Mouse (Mus musculus): ENCODE results near the gene Cep19.

Gene Cep19

GRCm38 (mm10) chr16:32108170-32108569 lies 8.6 kb downstream of the Cep19 start:
- peak; percentile 76 for DNase-seq

DNA sequence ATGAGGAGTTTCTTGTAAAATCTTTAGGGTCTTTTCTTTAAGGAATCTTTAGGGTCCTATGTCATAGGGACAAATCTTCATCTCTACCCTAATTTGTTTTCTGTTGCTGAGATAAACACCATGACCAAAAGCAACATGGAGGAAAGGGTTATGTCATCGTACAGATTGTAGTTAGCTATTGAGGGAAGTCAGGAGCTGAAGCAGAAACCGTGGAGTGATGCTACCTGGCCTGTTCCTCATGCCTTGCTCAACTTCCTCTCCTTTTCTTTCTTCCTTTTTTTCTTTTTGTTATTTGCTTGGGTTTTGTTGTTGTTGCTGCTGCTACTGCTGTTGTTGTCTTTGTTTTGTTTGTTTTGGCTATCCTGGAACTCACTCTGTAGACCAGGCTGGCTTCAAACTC lies 9.0 kb downstream of the Cep19 start:
- no peak for DNase-seq

- no peak for DNase-seq
Measured at GRCm38 (mm10) chr16:32110951-32111699, 11.5 kb downstream of the Cep19 start.

GRCm38 (mm10) chr16:32113541-32114218 lies 14.1 kb downstream of the Cep19 start:
- peak; percentile 63 for DNase-seq

DNA sequence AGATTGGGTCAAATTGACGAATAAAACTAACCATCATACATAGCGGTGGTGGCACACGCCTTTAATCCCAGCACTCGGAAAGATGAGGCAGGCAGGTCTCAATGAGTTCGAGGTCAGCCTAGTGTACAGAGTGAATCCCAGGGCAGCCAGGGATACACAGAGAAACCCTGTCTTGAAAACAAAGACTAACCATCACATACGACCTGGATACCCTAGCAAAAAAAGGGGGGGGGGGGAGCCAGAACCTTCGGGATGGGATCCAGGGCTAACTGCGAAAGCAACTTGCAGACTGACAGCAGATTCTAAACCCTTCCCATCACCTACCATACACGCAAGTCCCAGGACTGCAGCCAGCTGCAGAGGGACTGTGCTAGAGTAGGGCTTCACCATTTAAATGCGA lies 14.8 kb downstream of the Cep19 start:
- DNase-seq: no peak

GRCm38 (mm10) chr16:32114968-32115695 lies 15.5 kb downstream of the Cep19 start:
- DNase-seq: peak; percentile 91

GRCm38 (mm10) chr16:32115781-32116180 lies 16.2 kb downstream of the Cep19 start:
- DNase-seq: no peak

DNA sequence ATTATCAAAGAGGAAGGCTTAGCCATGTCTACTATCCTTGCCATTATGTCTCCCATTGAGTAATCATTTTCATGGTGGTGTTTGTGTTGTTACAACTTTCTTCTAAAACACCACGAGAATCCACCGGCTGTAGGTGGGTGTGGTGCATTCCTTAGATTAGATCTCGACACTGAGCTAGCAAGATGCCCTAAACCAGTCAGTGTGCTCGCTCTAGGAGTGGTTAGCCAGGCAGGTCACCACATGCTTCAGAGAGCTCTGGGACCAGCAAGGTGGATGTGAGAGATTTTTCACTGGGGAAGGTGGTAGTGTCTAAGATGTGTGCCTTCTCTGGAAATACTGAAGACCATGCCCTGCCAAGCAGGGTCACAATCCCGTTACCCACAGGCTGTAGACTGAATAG lies 16.6 kb downstream of the Cep19 start:
- no peak for DNase-seq

DNA sequence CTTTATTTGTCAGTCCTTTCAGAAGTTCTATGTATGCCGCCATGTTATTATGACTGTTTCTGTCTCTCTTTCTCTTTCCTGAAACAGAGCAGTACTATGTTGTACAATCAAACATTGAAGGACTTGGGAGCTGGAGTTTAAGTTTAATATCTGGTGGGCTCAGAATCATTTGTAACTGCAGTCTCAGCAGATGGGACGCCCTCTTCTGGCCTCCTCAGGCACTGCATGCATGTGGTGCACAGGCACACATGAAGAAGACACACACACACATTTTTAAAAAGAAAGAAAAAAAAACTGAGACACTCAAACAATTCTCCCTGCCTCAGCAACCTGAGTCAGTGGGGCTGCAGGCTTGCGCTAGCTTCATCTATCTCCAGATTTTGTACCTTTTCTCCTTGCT lies 20.9 kb downstream of the Cep19 start:
- DNase-seq: no peak

DNA sequence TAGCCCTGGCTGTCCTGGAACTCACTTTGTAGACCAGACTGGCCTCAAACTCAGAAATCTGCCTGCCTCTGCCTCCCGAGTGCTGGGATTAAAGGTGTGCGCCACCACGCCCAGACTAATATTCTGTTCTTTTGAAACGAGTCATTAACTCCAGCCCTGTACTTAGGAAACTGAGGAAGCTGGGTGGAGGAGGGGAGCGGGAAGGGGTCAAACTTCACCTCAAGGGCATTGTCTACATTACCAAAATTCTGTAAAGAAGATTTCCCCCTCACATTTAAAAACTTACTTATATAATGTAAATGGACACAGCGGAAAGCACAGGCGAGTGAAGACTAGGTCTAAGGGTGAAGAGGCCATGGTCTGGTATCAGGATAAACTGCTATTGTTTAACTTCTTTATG lies 24.4 kb downstream of the Cep19 start:
- DNase-seq: no peak

DNA sequence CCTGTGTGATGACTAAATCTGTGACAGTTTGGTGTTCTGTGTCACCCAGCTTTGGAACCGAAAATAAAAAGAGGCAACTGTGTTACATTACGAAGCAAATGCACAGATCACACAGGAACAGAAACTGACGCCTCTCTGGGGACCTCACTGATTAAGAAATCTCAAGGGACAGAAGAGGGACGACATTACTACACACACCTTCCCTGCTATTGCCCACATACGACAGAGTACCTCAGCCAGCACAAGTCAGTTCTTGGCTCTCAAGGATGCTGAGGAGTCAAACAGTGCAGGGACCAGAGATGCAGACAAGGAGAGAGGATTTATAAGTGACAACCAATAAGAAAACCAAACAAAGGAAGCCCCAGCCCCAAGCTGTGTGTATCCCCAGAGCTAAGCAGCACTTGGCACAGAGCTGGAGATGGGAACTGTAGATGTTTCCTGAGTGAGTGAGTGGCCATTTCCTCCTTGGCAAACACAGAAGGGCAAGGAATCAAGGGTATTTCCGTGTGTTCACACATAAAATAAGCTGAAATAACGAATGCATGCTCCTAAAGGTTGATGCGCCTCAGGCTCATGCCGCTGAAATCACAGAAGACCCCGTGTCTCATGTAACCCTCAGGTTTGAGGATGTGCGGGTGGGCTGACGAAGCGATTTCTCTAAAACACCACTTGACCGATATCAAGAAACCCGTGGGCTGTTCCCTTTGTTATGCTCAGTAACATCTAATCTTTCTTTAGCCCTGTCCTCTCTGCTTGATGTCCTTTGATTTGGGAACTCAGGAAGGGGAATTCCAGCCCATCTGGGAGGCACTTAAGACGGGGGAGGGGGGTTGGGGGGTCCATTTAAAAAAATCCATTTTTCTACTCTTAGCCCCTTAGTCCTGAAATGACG lies 25.1 kb downstream of the Cep19 start:
- DNase-seq: no peak

DNA sequence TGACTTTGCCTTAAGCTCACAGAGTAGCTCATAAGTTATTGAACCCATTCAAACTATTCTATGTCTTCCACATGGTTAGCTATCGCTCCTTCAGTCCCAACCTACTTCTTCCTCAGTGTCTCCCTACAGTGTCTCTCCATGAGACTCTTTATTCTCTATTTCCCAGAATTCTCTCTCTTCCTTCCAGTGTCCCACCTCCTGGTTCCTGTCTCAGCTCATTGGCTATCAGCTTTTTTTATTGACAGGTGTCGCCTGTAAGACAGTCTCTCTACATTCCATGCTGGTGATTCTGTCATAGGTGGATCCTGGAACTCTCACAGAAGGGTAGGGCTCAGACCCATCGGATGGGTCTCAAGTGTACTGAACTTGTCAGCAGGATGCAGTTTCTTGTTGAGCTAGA lies 25.8 kb downstream of the Cep19 start:
- no peak for DNase-seq

- DNase-seq: no peak
Measured at GRCm38 (mm10) chr16:32127046-32127445, 27.4 kb downstream of the Cep19 start.

GRCm38 (mm10) chr16:32129449-32130189 lies 30.0 kb downstream of the Cep19 start:
- DNase-seq: peak; percentile 40

- DNase-seq: peak; percentile 77
Measured at GRCm38 (mm10) chr16:32130190-32130826, 30.7 kb downstream of the Cep19 start.

- no peak for DNase-seq
Measured at GRCm38 (mm10) chr16:32133148-32133547, 33.5 kb downstream of the Cep19 start.

DNA sequence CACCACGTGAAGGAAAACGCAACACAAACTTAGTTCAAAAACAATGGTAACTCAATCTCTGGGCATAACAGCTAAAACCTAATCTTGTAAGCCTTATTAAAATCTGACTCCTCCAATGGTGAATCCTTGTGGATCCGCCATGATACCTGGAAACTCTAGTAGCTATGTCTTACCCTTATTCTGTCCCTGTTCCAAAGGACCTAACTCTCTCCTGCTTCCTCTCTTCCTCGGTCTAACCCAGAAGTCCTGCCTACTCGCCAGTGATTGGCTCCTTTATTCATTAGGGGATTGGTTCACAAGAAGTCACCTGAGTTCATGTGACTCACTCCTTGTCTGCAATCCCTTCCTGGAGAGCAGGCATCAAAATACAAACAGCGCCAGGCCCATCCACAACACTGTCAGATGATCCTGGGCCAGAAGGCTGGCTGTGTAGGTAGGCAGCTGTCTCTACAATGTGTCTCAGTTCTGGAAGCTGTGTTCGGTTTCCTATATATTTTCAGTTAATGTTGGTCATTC lies 36.3 kb downstream of the Cep19 start:
- DNase-seq: no peak

DNA sequence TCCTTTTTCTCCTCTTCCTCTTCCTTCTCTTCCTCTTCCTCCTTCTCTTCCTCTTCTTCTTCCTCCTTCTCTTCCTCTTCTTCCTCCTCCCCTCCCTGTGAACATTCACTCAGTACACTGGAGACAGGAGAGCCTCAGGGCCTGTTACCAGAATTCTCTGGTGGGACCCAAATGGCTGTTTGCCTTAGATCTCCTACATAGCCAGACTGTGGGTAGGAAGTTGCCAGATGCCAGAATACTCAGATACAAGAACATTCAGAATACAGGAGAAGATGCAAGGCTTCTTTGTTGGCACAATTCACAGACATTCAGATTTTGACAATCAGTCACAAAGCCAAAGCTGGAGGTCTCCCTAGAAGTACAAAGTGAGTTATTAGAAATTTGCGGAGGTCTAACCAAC lies 39.4 kb downstream of the Cep19 start:
- no peak for DNase-seq

DNA sequence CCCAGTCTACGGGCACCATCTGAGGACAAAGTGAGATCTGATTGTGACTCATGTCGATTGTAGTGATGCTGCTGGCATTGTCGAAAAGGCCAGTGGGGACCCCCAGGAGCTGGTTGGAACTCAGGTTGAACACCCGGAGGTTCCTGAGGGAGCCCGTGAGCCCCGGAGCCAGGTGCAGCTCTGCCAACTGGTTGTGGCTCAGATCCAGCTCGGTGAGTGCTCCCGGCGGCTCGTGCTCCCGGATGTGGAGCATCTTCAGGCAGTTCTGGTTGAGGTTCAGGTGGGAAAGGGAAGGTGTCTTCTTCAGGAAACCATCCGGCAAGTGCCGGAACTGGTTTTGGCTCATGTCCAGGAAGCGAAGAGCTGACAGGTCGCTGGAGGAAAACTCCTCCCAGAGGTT lies 44.2 kb downstream of the Cep19 start:
- DNase-seq: no peak

- DNase-seq: no peak
Measured at GRCm38 (mm10) chr16:32144592-32144991, 45.0 kb downstream of the Cep19 start.

DNA sequence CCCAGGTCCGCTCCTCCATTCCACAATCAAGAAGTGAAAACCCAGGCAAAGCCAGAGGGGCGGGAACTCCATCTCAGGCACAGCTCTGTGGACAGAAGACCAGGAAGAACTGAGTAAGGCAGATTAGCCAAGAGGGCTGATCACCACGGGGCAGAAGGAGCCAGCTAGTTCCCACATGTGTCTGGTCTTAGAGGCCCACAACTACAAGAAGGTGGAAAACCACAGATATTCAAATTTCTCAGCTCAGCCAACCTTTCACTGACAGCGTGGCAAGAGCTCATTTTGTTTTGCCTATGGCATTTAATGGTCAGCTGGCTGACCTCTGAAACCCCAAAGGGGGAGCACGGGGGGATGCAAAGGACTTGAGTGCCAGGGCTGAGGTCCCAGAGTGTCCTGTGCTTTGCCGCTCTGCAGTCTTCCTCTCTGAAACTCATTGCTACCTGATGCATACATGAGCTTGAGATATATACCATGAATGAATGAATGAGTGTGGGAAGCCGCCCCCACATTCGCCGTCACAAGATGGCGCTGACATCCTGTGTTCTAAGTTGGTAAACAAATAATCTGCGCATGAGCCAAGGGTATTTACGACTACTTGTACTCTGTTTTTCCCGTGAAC lies 48.1 kb downstream of the Cep19 start:
- no peak for DNase-seq

Data from thymus, postnatal 25 days (tissue).